Mouse (Mus musculus) ES-E14 (cell line): ENCODE measurements around the gene Gm6904.
"Not testable (repeated sequence)": the region's sequence is repeated elsewhere in the genome, so short reads cannot be mapped to it uniquely, and the experiment has no call there.

Experiments used
- MAFK ChIP-seq: IDR thresholded peaks from 2 replicates; pipeline ENCODE4 v1.6.1; 2014; ENCODE audit warnings: mild to moderate bottlenecking, low read depth, low read length, inconsistent platforms; ENCODE audit not compliant: insufficient read depth
- ZC3H11A ChIP-seq: IDR thresholded peaks from 2 replicates; pipeline ENCODE4 v1.6.1; 2012; ENCODE audit warnings: low read depth, mild to moderate bottlenecking, inconsistent platforms, low read length, borderline replicate concordance

DNA sequence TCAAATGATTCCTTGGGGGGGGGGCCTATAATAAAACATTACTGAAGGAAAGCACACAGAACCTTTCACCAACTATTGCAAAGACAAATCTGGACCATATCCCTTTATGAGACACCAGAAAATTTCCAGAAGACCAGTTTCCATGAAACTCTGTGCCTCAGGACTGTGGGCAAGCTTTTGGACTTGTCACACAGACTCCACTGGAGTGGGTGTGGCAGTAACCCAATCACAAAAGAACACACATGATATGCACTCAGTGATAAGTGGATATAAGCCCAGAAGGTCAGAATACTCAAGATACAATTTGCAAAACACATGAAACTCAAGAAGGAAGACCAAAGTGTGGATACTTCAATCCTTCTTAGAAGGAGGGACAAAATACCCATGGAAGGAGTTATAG is 31.8 kb upstream of the Gm6904 start:
- TF ChIP-seq ZC3H11A, MAFK: not testable (repeated sequence)
